Mouse (Mus musculus) monocyte, adult 59 days (primary cell): ENCODE results near the gene Ddx59. TPM values are rescaled to one million over a fixed set of nuclear protein-coding genes. Genes with fewer than 3 reads are reported as not detected.

Experiments
- total RNA-seq, 2 experiments: library from RNA; stranded (reverse); gene quantifications; one replicate each; pipeline ENCODE4 v1.2.4; 2023

The Ddx59 gene
- 10 to 100 TPM; 12.5 to 13.4 TPM for total RNA-seq

DNA sequence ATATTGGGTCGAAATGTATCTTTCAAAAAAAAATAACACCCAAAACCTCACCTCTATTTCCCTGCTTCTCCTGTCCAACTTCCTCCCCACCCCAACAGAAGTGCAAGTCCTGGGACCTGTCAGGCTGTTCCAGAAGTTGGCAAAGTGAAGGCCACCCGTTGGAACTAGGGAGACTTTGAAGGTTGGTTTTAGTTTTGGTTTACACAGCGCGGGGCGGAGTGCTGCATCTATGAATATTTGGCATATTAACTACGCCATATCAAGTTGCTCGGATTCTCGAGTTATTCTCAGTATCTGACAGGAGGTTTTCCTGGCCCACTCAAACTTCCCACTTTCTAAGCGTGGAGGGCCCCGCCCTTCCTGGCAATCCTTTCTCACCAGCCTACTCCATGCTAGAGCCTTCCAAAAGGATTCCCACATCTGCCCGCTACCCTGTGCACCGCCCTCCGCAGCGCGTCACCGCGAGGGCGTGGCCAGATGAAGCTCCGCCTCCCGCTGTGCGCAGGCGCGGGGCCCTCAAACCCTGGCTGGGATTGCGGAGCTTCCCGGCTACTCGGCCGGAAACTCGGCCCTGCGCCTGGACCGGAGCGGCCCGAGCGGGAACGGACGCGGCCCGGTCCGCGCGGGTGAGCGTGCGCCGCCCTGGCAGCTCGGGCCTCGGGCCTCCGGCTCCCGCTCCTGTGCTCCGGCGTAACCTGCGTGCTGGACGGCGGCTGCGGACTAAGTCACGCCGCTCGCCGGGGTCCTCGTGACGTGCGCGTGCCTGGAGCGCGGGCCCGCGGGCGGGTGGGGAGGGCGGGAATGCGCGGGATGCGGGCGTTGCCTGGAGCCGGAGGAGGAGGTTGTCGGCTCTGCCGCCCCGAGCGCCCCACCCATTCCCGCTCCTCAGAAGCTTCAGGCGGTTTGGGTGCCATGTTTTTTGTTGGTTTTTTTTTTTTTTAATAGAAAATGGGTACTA lies at the start of gene Ddx59:
TSS of gene Ddx59 (plus strand) at position 474 of the 958 bp plus-strand sequence.

DNA sequence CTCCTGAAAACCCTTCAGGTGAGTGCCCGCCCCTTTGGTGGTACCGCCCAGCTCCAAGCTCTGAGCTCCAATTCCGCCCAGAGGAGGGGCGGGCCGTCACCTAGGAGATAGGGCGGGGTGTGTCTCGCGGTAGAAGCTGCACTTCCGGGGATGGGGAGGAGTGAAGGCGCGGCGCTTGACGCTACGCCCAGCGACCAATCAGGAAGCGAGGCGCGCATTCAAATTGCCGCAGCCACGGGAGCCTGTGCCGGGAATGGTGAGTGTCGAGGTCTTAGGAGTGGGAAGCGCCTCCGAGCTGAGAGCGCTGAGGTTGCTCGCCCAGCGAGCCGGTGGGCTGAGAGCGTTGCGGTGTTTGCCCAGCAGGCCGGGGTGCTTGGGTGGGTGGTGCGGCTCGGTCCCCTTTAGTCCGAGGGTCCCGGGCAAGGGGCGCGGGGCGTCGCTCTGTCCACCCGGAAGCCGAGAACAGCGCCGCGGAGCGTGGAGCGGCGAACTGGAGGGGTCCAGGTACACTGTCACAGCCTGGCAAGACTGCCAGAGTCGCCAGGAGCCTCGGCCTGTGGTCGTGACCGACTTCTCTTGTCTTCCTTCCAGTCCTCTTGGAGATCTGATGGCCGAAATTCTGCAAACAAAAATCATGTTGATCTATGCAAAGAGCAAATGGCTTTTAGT lies 51.2 kb downstream of the Ddx59 start, which contains the start of gene Kif14:
TSS of gene Kif14 (plus strand) at position 201 of the 669 bp plus-strand sequence.

Other genes with a start within 250 kb of the Ddx59 start
- gene Mroh3, start 202.4 kb upstream of the Ddx59 start, total RNA-seq = not detected
- gene Inava, start 181.0 kb upstream of the Ddx59 start, total RNA-seq = not detected
- not detected for gene Gpr25, start 154.4 kb upstream of the Ddx59 start, total RNA-seq
- gene Camsap2, start 69.2 kb upstream of the Ddx59 start, total RNA-seq = 10 to 100 TPM; 29.7 to 31.1 TPM
- gene Kif14, start 51.1 kb downstream of the Ddx59 start, total RNA-seq = under 1 TPM; 0.33 to 0.37 TPM
- 10 to 100 TPM; 21.5 to 22.1 TPM for gene Zfp281, start 209.6 kb downstream of the Ddx59 start, total RNA-seq